Mouse (Mus musculus): ENCODE measurements around the gene Gm8332.
"Not testable (repeated sequence)": the region's sequence is repeated elsewhere in the genome, so short reads cannot be mapped to it uniquely, and the experiment has no call there.

Gm8332 gene

GRCm38 (mm10) chr12:88250000-88250399 lies at the start of gene Gm8332:
Gene Gm8332, minus strand, starts transcription at chr12:88250100.
- DNase-seq (ENCODE audit: low spot score): not testable (repeated sequence)

- DNase-seq (ENCODE audit: low spot score): not testable (repeated sequence)
These were observed 47.3 kb upstream of the Gm8332 start for GRCm38 (mm10) chr12:88297171-88297570.

GRCm38 (mm10) chr12:88293082-88293481 lies 43.2 kb upstream of the Gm8332 start:
- DNase-seq (ENCODE audit: low spot score): not testable (repeated sequence)

- not testable (repeated sequence) for DNase-seq (ENCODE audit: low spot score)
These were observed 35.3 kb upstream of the Gm8332 start for GRCm38 (mm10) chr12:88285224-88285623.

GRCm38 (mm10) chr12:88274400-88274799 lies 24.5 kb upstream of the Gm8332 start, which contains the start of gene Gm5662:
Gene Gm5662, minus strand, starts transcription at chr12:88274500.
- DNase-seq (ENCODE audit: low spot score): not testable (repeated sequence)

- DNase-seq (ENCODE audit: low spot score): no peak
These were observed 7.3 kb upstream of the Gm8332 start for GRCm38 (mm10) chr12:88257241-88257640.

- not testable (repeated sequence) for DNase-seq (ENCODE audit: low spot score)
These were observed 6.0 kb upstream of the Gm8332 start for GRCm38 (mm10) chr12:88255917-88256316.

GRCm38 (mm10) chr12:88245786-88246185 lies 4.1 kb downstream of the Gm8332 start:
- DNase-seq (ENCODE audit: low spot score): not testable (repeated sequence)

GRCm38 (mm10) chr12:88242940-88243339 lies 7.0 kb downstream of the Gm8332 start:
- not testable (repeated sequence) for DNase-seq (ENCODE audit: low spot score)

- DNase-seq (ENCODE audit: low spot score): no peak
These were observed 30.5 kb downstream of the Gm8332 start for GRCm38 (mm10) chr12:88219445-88219844.

GRCm38 (mm10) chr12:88218059-88218458 lies 31.8 kb downstream of the Gm8332 start:
- not testable (repeated sequence) for DNase-seq (ENCODE audit: low spot score)

GRCm38 (mm10) chr12:88214641-88215040 lies 35.3 kb downstream of the Gm8332 start:
- no peak for DNase-seq (ENCODE audit: low spot score)

GRCm38 (mm10) chr12:88211458-88211857 lies 38.4 kb downstream of the Gm8332 start:
- DNase-seq (ENCODE audit: low spot score): not testable (repeated sequence)

GRCm38 (mm10) chr12:88202856-88203255 lies 47.0 kb downstream of the Gm8332 start:
- DNase-seq (ENCODE audit: low spot score): no peak

Measured in adipocyte (in vitro differentiated cells).